Mouse (Mus musculus) forebrain, postnatal 0 days (tissue): ENCODE measurements at regions not wholly inside any gene's neighbourhood (a gene's known extent, or its start where the extent isn't known, plus 50 kb on each side); places are given as distances from the start of the nearest gene placed in this dataset.

ENCODE experiments used
- ATAC-seq: fragments of 200-750 bp; cut with Nextera tagmentation; 2 replicates; pipeline ENCODE4 v1.8.0; 2017; ENCODE audit warnings: mild to moderate bottlenecking, moderate library complexity
- DNase-seq: peaks from one replicate; pipeline ENCODE4 v3.0.0-alpha.2; 2015
- H3K27ac ChIP-seq: fragments of 300-500 bp; sonication (generic); 2 replicates; pipeline ENCODE4 v1.5.1; 2014; ENCODE audit warnings: low read depth, mild to moderate bottlenecking, antibody characterized with exemption, low read length, moderate library complexity, mixed read lengths
- H3K27me3 ChIP-seq: fragments of 300-500 bp; sonication (generic); 2 replicates; pipeline ENCODE4 v1.6.1; 2014; ENCODE audit warnings: mild to moderate bottlenecking, low read length, mixed read lengths; ENCODE audit not compliant: insufficient read depth
- H3K36me3 ChIP-seq: fragments of 300-500 bp; sonication (generic); 2 replicates; pipeline ENCODE4 v1.6.1; 2014; ENCODE audit warnings: mild to moderate bottlenecking, moderate library complexity; ENCODE audit not compliant: insufficient read depth
- H3K4me1 ChIP-seq: fragments of 300-500 bp; sonication (generic); 2 replicates; pipeline ENCODE4 v1.6.1; 2014; ENCODE audit warnings: antibody characterized with exemption; ENCODE audit not compliant: insufficient read depth
- H3K4me2 ChIP-seq: fragments of 300-500 bp; sonication (generic); 2 replicates; pipeline ENCODE4 v1.6.1; 2014; ENCODE audit warnings: low read depth, mild to moderate bottlenecking, moderate library complexity
- H3K4me3 ChIP-seq: fragments of 300-500 bp; sonication (generic); 2 replicates; pipeline ENCODE4 v1.5.1; 2014; ENCODE audit warnings: low read depth, low read length, mixed read lengths
- H3K9ac ChIP-seq: fragments of 300-500 bp; sonication (generic); 2 replicates; pipeline ENCODE4 v1.6.1; 2014; ENCODE audit warnings: mild to moderate bottlenecking
- H3K9me3 ChIP-seq: fragments of 300-500 bp; sonication (generic); 2 replicates; pipeline ENCODE4 v1.6.1; 2016; ENCODE audit warnings: low read length
- CTCF ChIP-seq: sonication (generic); IDR thresholded peaks from 2 replicates; pipeline ENCODE4 v1.5.1; 2016; ENCODE audit warnings: antibody characterized with exemption, control low read depth, low read depth
- WGBS: fragments of 180-500 bp; shearing (Covaris S2); extraction: QIAGEN DNeasy Blood & Tissue Kit; methylation state at CpG from one replicate; pipeline ENCODE4 v1.1.7; 2014; 5-methylcytosine and 5-hydroxymethylcytosine counted together

- H3K4me1 ChIP-seq = no peaks in the 10 kb centered on the region
- no peak for TF ChIP-seq CTCF
- WGBS = 91% methylated on average over 5 of the region's 5 CpGs
- DNase-seq (no peak), ATAC-seq (no peak)
- no peaks in the 10 kb centered on the region for H3K27me3 ChIP-seq
- no peaks in the 10 kb centered on the region for H3K9me3 ChIP-seq
- H3K4me2 ChIP-seq = no peak overlapping the region
- no peak overlapping the region for H3K4me3 ChIP-seq
- H3K9ac ChIP-seq = no peak overlapping the region
- no peak overlapping the region for H3K27ac ChIP-seq
- no peaks in the 10 kb centered on the region for H3K36me3 ChIP-seq
Observed at GRCm38 (mm10) chr6:103940345-103940744, 430.0 kb downstream of the Chl1 start.

DNA sequence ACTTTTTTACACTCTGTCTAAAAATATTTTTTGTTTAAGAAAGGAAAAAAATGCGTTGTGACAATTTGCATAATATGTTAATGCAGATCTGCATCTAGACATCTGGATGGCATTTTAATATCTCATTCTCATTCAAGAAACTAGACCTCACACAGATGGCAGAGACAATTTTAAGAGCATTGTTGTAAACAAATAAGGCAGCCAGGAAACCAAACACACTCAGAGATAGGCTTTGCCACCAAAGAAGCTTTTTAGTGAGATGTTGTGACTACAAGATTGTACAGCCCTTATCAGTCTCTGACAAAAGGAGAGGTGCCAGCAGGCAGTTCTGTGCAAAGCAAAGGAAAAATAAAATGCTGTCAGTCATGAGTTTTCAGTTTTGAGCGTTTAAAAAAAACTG, 434.0 kb downstream of the Chl1 start:
- Histone ChIP-seq H3K27ac (no peak overlapping the region), H3K9ac (no peak overlapping the region), H3K4me1 (no peaks in the 10 kb centered on the region), H3K9me3 (no peaks in the 10 kb centered on the region), H3K4me3 (no peak overlapping the region), H3K4me2 (no peak overlapping the region), H3K27me3 (no peaks in the 10 kb centered on the region), H3K36me3 (no peaks in the 10 kb centered on the region)
- WGBS = 25% methylated on average over 2 of the region's 2 CpGs
- TF ChIP-seq CTCF = no peak
- ATAC-seq (peak; percentile 93), DNase-seq (peak; percentile 58)

DNA sequence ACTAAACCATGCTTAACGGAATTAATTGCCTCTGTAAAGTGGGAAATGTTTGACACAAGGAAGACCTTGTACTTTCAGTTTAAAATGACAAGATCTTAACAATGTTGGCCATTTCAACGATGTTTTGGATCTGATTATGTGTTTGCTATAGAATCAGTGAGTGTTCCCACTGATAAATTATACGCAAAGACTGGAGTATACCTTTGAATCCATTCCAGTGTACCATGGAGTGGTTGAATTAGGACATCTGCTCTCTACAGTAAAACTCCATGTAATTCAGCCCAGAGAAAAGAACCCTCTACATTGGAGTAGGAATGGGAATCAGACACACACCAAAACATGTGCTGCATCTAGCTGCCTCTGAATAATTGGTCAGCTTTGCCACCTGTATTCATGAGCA, 437.1 kb downstream of the Chl1 start:
- Histone ChIP-seq H3K36me3 (no peaks in the 10 kb centered on the region), H3K27ac (no peak overlapping the region), H3K27me3 (no peaks in the 10 kb centered on the region), H3K4me1 (no peaks in the 10 kb centered on the region), H3K9me3 (no peaks in the 10 kb centered on the region), H3K9ac (no peak overlapping the region), H3K4me2 (no peak overlapping the region), H3K4me3 (no peak overlapping the region)
- DNase-seq (no peak), ATAC-seq (no peak)
- no peak for TF ChIP-seq CTCF
- WGBS = 75% methylated on average over 3 of the region's 3 CpGs

GRCm38 (mm10) chr6:103953134-103953771, 442.9 kb downstream of the Chl1 start:
- Histone ChIP-seq H3K9ac (no peak overlapping the region), H3K4me1 (no peaks in the 10 kb centered on the region), H3K27me3 (no peaks in the 10 kb centered on the region), H3K9me3 (no peaks in the 10 kb centered on the region), H3K4me2 (no peak overlapping the region), H3K36me3 (no peaks in the 10 kb centered on the region), H3K4me3 (no peak overlapping the region), H3K27ac (no peak overlapping the region)
- ATAC-seq (no peak; the same call in 1 of the 2 replicates), DNase-seq (no peak)
- WGBS = 57% methylated on average over 1 of the region's 1 CpGs
- TF ChIP-seq CTCF = no peak

- ATAC-seq = peak; percentile 59; the same call in 1 of the 2 replicates
- no peaks in the 10 kb centered on the region for H3K27me3 ChIP-seq
- no peaks in the 10 kb centered on the region for H3K4me1 ChIP-seq
- no peak overlapping the region for H3K27ac ChIP-seq
- WGBS = 57% methylated on average over 2 of the region's 2 CpGs
- H3K9me3 ChIP-seq = no peaks in the 10 kb centered on the region
- no peak overlapping the region for H3K9ac ChIP-seq
- H3K36me3 ChIP-seq = no peaks in the 10 kb centered on the region
- H3K4me3 ChIP-seq = no peak overlapping the region
- peak; percentile 61 for DNase-seq
- H3K4me2 ChIP-seq = no peak overlapping the region
- TF ChIP-seq CTCF = no peak
Observed at GRCm38 (mm10) chr6:103959002-103959401, 448.6 kb downstream of the Chl1 start.

DNA sequence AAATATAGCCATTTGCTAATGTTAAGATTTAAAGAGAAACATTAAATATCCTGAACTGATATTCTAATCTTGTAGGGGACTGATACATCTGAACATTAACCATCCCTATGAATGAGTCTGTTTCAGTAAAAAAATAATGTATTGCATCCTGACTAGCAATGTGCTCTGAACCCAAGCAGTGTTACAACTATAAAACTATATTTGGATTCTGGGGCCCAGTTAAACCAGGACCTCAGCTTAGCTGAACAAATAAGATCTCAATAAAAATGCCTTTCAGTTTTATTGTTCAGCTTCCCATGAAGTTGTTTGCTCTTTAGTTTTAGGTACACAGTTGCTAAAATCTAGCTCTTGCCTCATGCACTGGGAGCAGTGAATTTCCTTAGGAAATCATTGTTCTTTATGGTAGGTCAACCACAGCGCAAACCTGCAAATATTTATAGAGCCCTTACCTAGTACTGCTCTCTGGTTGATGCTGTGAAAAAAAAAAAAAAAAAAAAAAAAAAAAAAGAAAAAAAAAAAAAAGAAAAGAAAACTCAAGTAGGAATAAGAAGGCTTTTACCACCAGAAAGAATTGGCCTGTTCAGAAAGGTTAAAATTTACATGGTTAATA, 457.5 kb downstream of the Chl1 start:
- Histone ChIP-seq H3K4me2 (no peak overlapping the region), H3K4me1 (no peaks in the 10 kb centered on the region), H3K27ac (no peak overlapping the region), H3K4me3 (no peak overlapping the region), H3K9me3 (no peaks in the 10 kb centered on the region), H3K9ac (no peak overlapping the region), H3K36me3 (no peaks in the 10 kb centered on the region), H3K27me3 (no peaks in the 10 kb centered on the region)
- no peak for ATAC-seq
- TF ChIP-seq CTCF = no peak
- DNase-seq = no peak
- WGBS = 100% methylated on average over 1 of the region's 1 CpGs

GRCm38 (mm10) chr6:103999186-103999585, 488.8 kb downstream of the Chl1 start:
- TF ChIP-seq CTCF = no peak
- Histone ChIP-seq H3K27me3 (no peaks in the 10 kb centered on the region), H3K4me1 (no peaks in the 10 kb centered on the region), H3K4me2 (no peak overlapping the region), H3K4me3 (no peak overlapping the region), H3K27ac (no peak overlapping the region), H3K9me3 (no peaks in the 10 kb centered on the region), H3K36me3 (no peaks in the 10 kb centered on the region), H3K9ac (no peak overlapping the region)
- no peak for ATAC-seq
- no peak for DNase-seq
- 63% methylated on average over 1 of the region's 1 CpGs for WGBS
